Mouse (Mus musculus) heart, postnatal 0 days (tissue): Measurements from ENCODE around the gene Efcab12.

ENCODE experiments used
- CTCF ChIP-seq: IDR thresholded peaks from 2 replicates; pipeline ENCODE4 v1.5.1; 2016; ENCODE audit warnings: antibody characterized with exemption, control low read depth, low read depth
- EP300 ChIP-seq: IDR thresholded peaks from 2 replicates; pipeline ENCODE4 v1.6.1; 2016; ENCODE audit warnings: antibody characterized with exemption, low read depth

GRCm38 (mm10) chr6:115877239-115877638, 39.0 kb upstream of the Efcab12 start:
- no peak for TF ChIP-seq CTCF
- no peak for TF ChIP-seq EP300
